Mouse (Mus musculus) mesoderm, embryonic 11.5 days (tissue): ENCODE data around the gene Mia2.
"Not testable (repeated sequence)": the region's sequence is repeated elsewhere in the genome, so short reads cannot be mapped to it uniquely, and the experiment has no call there.

Experiments used
- DNase-seq: peaks from one replicate; pipeline ENCODE4 v3.0.0-alpha.2; 2012; ENCODE audit warnings: low read depth, low spot score

Mia2 gene

GRCm38 (mm10) chr12:59228401-59228800 lies 132.8 kb downstream of the Mia2 start:
- DNase-seq, result no peak

- no peak for DNase-seq
Observed at GRCm38 (mm10) chr12:59238434-59238833, 142.8 kb downstream of the Mia2 start.

GRCm38 (mm10) chr12:59241031-59241430 lies 145.4 kb downstream of the Mia2 start:
- not testable (repeated sequence) for DNase-seq
